Mouse (Mus musculus): ENCODE results near the gene Rnase11.

The Rnase11 gene

GRCm38 (mm10) chr14:51050063-51050462, at the start of gene Rnase11:
Rnase11 (minus strand) TSS chr14:51050163.
- DNase-seq (ENCODE audit: low read depth, low spot score), result no peak

- no peak for DNase-seq (ENCODE audit: low read depth, low spot score)
These were observed 49.0 kb upstream of the Rnase11 start for GRCm38 (mm10) chr14:51098921-51099320.

- DNase-seq (ENCODE audit: low read depth, low spot score), result peak; percentile 45
These were observed 48.3 kb upstream of the Rnase11 start for GRCm38 (mm10) chr14:51098300-51098699.

GRCm38 (mm10) chr14:51095736-51096524, 46.0 kb upstream of the Rnase11 start:
- DNase-seq (ENCODE audit: low read depth, low spot score), result no peak

GRCm38 (mm10) chr14:51094921-51095320, 45.0 kb upstream of the Rnase11 start:
- DNase-seq (ENCODE audit: low read depth, low spot score), result no peak

- DNase-seq (ENCODE audit: low read depth, low spot score), result no peak
These were observed 44.3 kb upstream of the Rnase11 start for GRCm38 (mm10) chr14:51094096-51094875.

- DNase-seq (ENCODE audit: low read depth, low spot score), result no peak
These were observed 43.5 kb upstream of the Rnase11 start for GRCm38 (mm10) chr14:51093496-51093895.

- DNase-seq (ENCODE audit: low read depth, low spot score), result no peak
These were observed 42.2 kb upstream of the Rnase11 start for GRCm38 (mm10) chr14:51092073-51092620.

GRCm38 (mm10) chr14:51090921-51091900, 41.2 kb upstream of the Rnase11 start, which contains the start of the genes Rnase4 and Ang:
Rnase4 (plus strand) TSS chr14:51091077.
Ang (plus strand) TSS chr14:51091150.
- peak; percentile 81 for DNase-seq (ENCODE audit: low read depth, low spot score)

GRCm38 (mm10) chr14:51090077-51090781, 40.3 kb upstream of the Rnase11 start:
- peak; percentile 87 for DNase-seq (ENCODE audit: low read depth, low spot score)

GRCm38 (mm10) chr14:51089674-51090076, 39.7 kb upstream of the Rnase11 start:
- DNase-seq (ENCODE audit: low read depth, low spot score), result no peak

GRCm38 (mm10) chr14:51088970-51089673, 39.2 kb upstream of the Rnase11 start:
- DNase-seq (ENCODE audit: low read depth, low spot score), result peak; percentile 97

- peak; percentile 91 for DNase-seq (ENCODE audit: low read depth, low spot score)
These were observed 38.4 kb upstream of the Rnase11 start for GRCm38 (mm10) chr14:51088166-51088969.

GRCm38 (mm10) chr14:51087762-51088161, 37.8 kb upstream of the Rnase11 start:
- no peak for DNase-seq (ENCODE audit: low read depth, low spot score)

- DNase-seq (ENCODE audit: low read depth, low spot score), result no peak
These were observed 35.9 kb upstream of the Rnase11 start for GRCm38 (mm10) chr14:51085911-51086310.

GRCm38 (mm10) chr14:51085086-51085485, 35.1 kb upstream of the Rnase11 start:
- DNase-seq (ENCODE audit: low read depth, low spot score), result no peak

GRCm38 (mm10) chr14:51083805-51084204, 33.8 kb upstream of the Rnase11 start:
- no peak for DNase-seq (ENCODE audit: low read depth, low spot score)

- DNase-seq (ENCODE audit: low read depth, low spot score), result peak; percentile 87
These were observed 32.9 kb upstream of the Rnase11 start for GRCm38 (mm10) chr14:51082599-51083581.

Data from ES-CJ7 (cell line).